14 mouse cellular contexts compared by ENCODE assay signal in genomic region chr11:18869429-18869969, GRCm38 (mm10).
DNase-seq lines count a peak whose midpoint lies in the region; ATAC-seq lines count a peak whose summit lies in the region.
"Had no signal": no experiment of that assay in that cellular context is flagged by ENCODE, and none has a peak within 500 bp of the region (broad histone marks: within the 10 kb centered on the region; RNA-seq: fewer than 3 reads in every experiment).

No protein-coding gene starts in this region.

- H3K4me3 ChIP-seq in kidney, embryonic 16.5 days (ENCODE audit: low read length), result no peak overlapping the region
- H3K4me3 ChIP-seq in hindbrain, embryonic 14.5 days (replicated peaks; ENCODE audit: low read length), result no peak overlapping the region
- H3K4me3 ChIP-seq in neural tube, embryonic 15.5 days (replicated peaks), result no peak overlapping the region
- H3K4me3 ChIP-seq: left cerebral cortex, adult 2 months; limb, embryonic 15.5 days had no signal

- 31% methylated on average over 5 of the region's 6 CpGs for WGBS in kidney, embryonic 16.5 days
- 32% methylated on average over 5 of the region's 6 CpGs for WGBS in hindbrain, embryonic 14.5 days
- 32% methylated on average over 5 of the region's 6 CpGs for WGBS in neural tube, embryonic 15.5 days

- H3K36me3 ChIP-seq in kidney, embryonic 16.5 days (ENCODE audit: insufficient read depth, low read length), result no peaks in the 10 kb centered on the region
- no peaks in the 10 kb centered on the region for H3K36me3 ChIP-seq in hindbrain, embryonic 14.5 days (replicated peaks; ENCODE audit: control insufficient read depth, insufficient read depth)
- no peaks in the 10 kb centered on the region for H3K36me3 ChIP-seq in neural tube, embryonic 15.5 days
- H3K36me3 ChIP-seq: limb, embryonic 15.5 days had no signal

- H3K4me1 ChIP-seq in kidney, embryonic 16.5 days (ENCODE audit: insufficient read depth, low read length), result peaks cover 22% of the 10 kb centered on the region
- H3K4me1 ChIP-seq in hindbrain, embryonic 14.5 days (replicated peaks; ENCODE audit: control insufficient read depth, insufficient read depth, low read length), result peaks cover 26% of the 10 kb centered on the region
- peaks cover 30% of the 10 kb centered on the region for H3K4me1 ChIP-seq in neural tube, embryonic 15.5 days

- peak; percentile 52 for DNase-seq in cerebellum, postnatal 10 days
- no peak for DNase-seq in cerebellum, adult 8-10 months
- no peak for DNase-seq in kidney, postnatal 4 days
- no peak for DNase-seq in hindbrain, embryonic 14.5 days (ENCODE audit: low spot score)
- DNase-seq in adrenal gland, adult 2 months, result no peak
- no peak for DNase-seq in heart, postnatal 14 days
- DNase-seq: right cerebral cortex, postnatal 4 days had no signal

- peak overlapping the region; percentile 89; the same call in 1 of the 2 replicates for H3K4me2 ChIP-seq in kidney, embryonic 16.5 days (replicated peaks; ENCODE audit: low read depth, low read length)
- peak overlapping the region; percentile 67 for H3K4me2 ChIP-seq in hindbrain, embryonic 14.5 days (replicated peaks)
- H3K4me2 ChIP-seq in neural tube, embryonic 15.5 days, result no peak overlapping the region
- H3K4me2 ChIP-seq: limb, embryonic 15.5 days had no signal

- peak overlapping the region; percentile 94 for H3K27ac ChIP-seq in kidney, embryonic 16.5 days (ENCODE audit: low read length)
- H3K27ac ChIP-seq in hindbrain, embryonic 14.5 days, result peak overlapping the region; percentile 94
- peak overlapping the region; percentile 93; the same call in 1 of the 2 replicates for H3K27ac ChIP-seq in neural tube, embryonic 15.5 days (replicated peaks)
- H3K27ac ChIP-seq: left cerebral cortex, adult 2 months; limb, embryonic 15.5 days had no signal

- no peak for ATAC-seq in kidney, embryonic 16.5 days (ENCODE audit: low FRiP score, low TSS enrichment)
- ATAC-seq in hindbrain, embryonic 14.5 days (ENCODE audit: low FRiP score), result no peak
- no peak for ATAC-seq in neural tube, embryonic 15.5 days (ENCODE audit: low FRiP score)
- ATAC-seq: forebrain, postnatal 0 days; lung, postnatal 0 days; Patski had no signal

- H3K9ac ChIP-seq in kidney, embryonic 16.5 days (replicated peaks; ENCODE audit: low read length), result no peak overlapping the region; the same call in 1 of the 2 replicates
- 0 out of 2 replicates have a peak overlapping the region, but pooled peaks have one; percentile 71 for H3K9ac ChIP-seq in hindbrain, embryonic 14.5 days
- H3K9ac ChIP-seq in neural tube, embryonic 15.5 days (replicated peaks), result no peak overlapping the region
- H3K9ac ChIP-seq: forebrain, postnatal 0 days; limb, embryonic 15.5 days had no signal

- no peaks in the 10 kb centered on the region for H3K9me3 ChIP-seq in kidney, embryonic 16.5 days (ENCODE audit: low read length)
- no peaks in the 10 kb centered on the region for H3K9me3 ChIP-seq in hindbrain, embryonic 14.5 days (ENCODE audit: control insufficient read depth, low read length)
- no peaks in the 10 kb centered on the region for H3K9me3 ChIP-seq in neural tube, embryonic 15.5 days (replicated peaks)
- H3K9me3 ChIP-seq: limb, embryonic 15.5 days had no signal

- intact Hi-C loops in heart, postnatal 14 days (cut with DNase I), result no loop called here

- H3K27me3 ChIP-seq in kidney, embryonic 16.5 days (ENCODE audit: insufficient read depth, low read length), result peaks cover 2% of the 10 kb centered on the region; the same call in 1 of the 2 replicates
- H3K27me3 ChIP-seq in hindbrain, embryonic 14.5 days (ENCODE audit: control insufficient read depth, insufficient read depth, low read length), result 0 out of 2 replicates have a peak, but pooled peaks cover 5% of the 10 kb centered on the region
- H3K27me3 ChIP-seq in neural tube, embryonic 15.5 days (replicated peaks), result no peaks in the 10 kb centered on the region

Comparison
In these comparisons a context has a peak if more than half of its experiments do, and no peak if none do; other contexts are left out.
1. DNase-seq: peak in cerebellum, postnatal 10 days (2 of 2); none in cerebellum, adult 8-10 months (single experiment), kidney, postnatal 4 days (0 of 2), hindbrain, embryonic 14.5 days (single experiment), adrenal gland, adult 2 months (single experiment) and heart, postnatal 14 days (0 of 2).
2. Peak in every context shown above with its lines, with median percentiles within 50 percentile points of each other: H3K27ac ChIP-seq.